Mouse (Mus musculus): ENCODE results near the gene Meis3.

Meis3 gene

GRCm38 (mm10) chr7:16174597-16175541, at the start of gene Meis3:
Gene Meis3, plus strand, starts transcription at chr7:16175090.
- Histone ChIP-seq H3K27me3 (ENCODE audit: control insufficient read depth, insufficient read depth, low read length, poor library complexity, severe bottlenecking) (no peaks in the 10 kb centered on the region), H3K36me3 (ENCODE audit: control insufficient read depth, insufficient read depth, low read length, poor library complexity, severe bottlenecking) (no peaks in the 10 kb centered on the region)
- peak; percentile 50 for DNase-seq (ENCODE audit: low read depth, low spot score)

- Histone ChIP-seq H3K27me3 (ENCODE audit: control insufficient read depth, insufficient read depth, low read length, poor library complexity, severe bottlenecking) (no peaks in the 10 kb centered on the region), H3K36me3 (ENCODE audit: control insufficient read depth, insufficient read depth, low read length, poor library complexity, severe bottlenecking) (no peaks in the 10 kb centered on the region)
- no peak for DNase-seq (ENCODE audit: low read depth, low spot score)
Measured at GRCm38 (mm10) chr7:16125829-16126228, 49.1 kb upstream of the Meis3 start.

- H3K36me3 ChIP-seq (ENCODE audit: control insufficient read depth, insufficient read depth, low read length, poor library complexity, severe bottlenecking): no peaks in the 10 kb centered on the region
- DNase-seq (ENCODE audit: low read depth, low spot score): no peak
- no peaks in the 10 kb centered on the region for H3K27me3 ChIP-seq (ENCODE audit: control insufficient read depth, insufficient read depth, low read length, poor library complexity, severe bottlenecking)
Measured at GRCm38 (mm10) chr7:16128344-16128743, 46.5 kb upstream of the Meis3 start.

- no peak for DNase-seq (ENCODE audit: low read depth, low spot score)
- no peaks in the 10 kb centered on the region for H3K36me3 ChIP-seq (ENCODE audit: control insufficient read depth, insufficient read depth, low read length, poor library complexity, severe bottlenecking)
- H3K27me3 ChIP-seq (ENCODE audit: control insufficient read depth, insufficient read depth, low read length, poor library complexity, severe bottlenecking): no peaks in the 10 kb centered on the region
Measured at GRCm38 (mm10) chr7:16128899-16129298, 46.0 kb upstream of the Meis3 start.

GRCm38 (mm10) chr7:16129421-16129845, 45.5 kb upstream of the Meis3 start, which contains the start of gene Slc8a2:
Gene Slc8a2, plus strand, starts transcription at chr7:16129826.
- Histone ChIP-seq H3K36me3 (ENCODE audit: control insufficient read depth, insufficient read depth, low read length, poor library complexity, severe bottlenecking) (no peaks in the 10 kb centered on the region), H3K27me3 (ENCODE audit: control insufficient read depth, insufficient read depth, low read length, poor library complexity, severe bottlenecking) (no peaks in the 10 kb centered on the region)
- peak; percentile 59 for DNase-seq (ENCODE audit: low read depth, low spot score)

GRCm38 (mm10) chr7:16129846-16130691, 44.8 kb upstream of the Meis3 start:
- no peak for DNase-seq (ENCODE audit: low read depth, low spot score)
- no peaks in the 10 kb centered on the region for H3K27me3 ChIP-seq (ENCODE audit: control insufficient read depth, insufficient read depth, low read length, poor library complexity, severe bottlenecking)
- H3K36me3 ChIP-seq (ENCODE audit: control insufficient read depth, insufficient read depth, low read length, poor library complexity, severe bottlenecking): no peaks in the 10 kb centered on the region

- H3K36me3 ChIP-seq (ENCODE audit: control insufficient read depth, insufficient read depth, low read length, poor library complexity, severe bottlenecking): no peaks in the 10 kb centered on the region
- H3K27me3 ChIP-seq (ENCODE audit: control insufficient read depth, insufficient read depth, low read length, poor library complexity, severe bottlenecking): no peaks in the 10 kb centered on the region
- no peak for DNase-seq (ENCODE audit: low read depth, low spot score)
Measured at GRCm38 (mm10) chr7:16130956-16131634, 43.8 kb upstream of the Meis3 start.

GRCm38 (mm10) chr7:16132161-16132581, 42.7 kb upstream of the Meis3 start:
- no peak for DNase-seq (ENCODE audit: low read depth, low spot score)
- no peaks in the 10 kb centered on the region for H3K27me3 ChIP-seq (ENCODE audit: control insufficient read depth, insufficient read depth, low read length, poor library complexity, severe bottlenecking)
- H3K36me3 ChIP-seq (ENCODE audit: control insufficient read depth, insufficient read depth, low read length, poor library complexity, severe bottlenecking): no peaks in the 10 kb centered on the region

GRCm38 (mm10) chr7:16132926-16133325, 42.0 kb upstream of the Meis3 start:
- no peaks in the 10 kb centered on the region for H3K36me3 ChIP-seq (ENCODE audit: control insufficient read depth, insufficient read depth, low read length, poor library complexity, severe bottlenecking)
- DNase-seq (ENCODE audit: low read depth, low spot score): no peak

GRCm38 (mm10) chr7:16133691-16134090, 41.2 kb upstream of the Meis3 start:
- Histone ChIP-seq H3K27me3 (ENCODE audit: control insufficient read depth, insufficient read depth, low read length, poor library complexity, severe bottlenecking) (no peaks in the 10 kb centered on the region), H3K36me3 (ENCODE audit: control insufficient read depth, insufficient read depth, low read length, poor library complexity, severe bottlenecking) (no peaks in the 10 kb centered on the region)
- DNase-seq (ENCODE audit: low read depth, low spot score): no peak

More at GRCm38 (mm10) chr7:16132926-16133325, 42.0 kb upstream of the Meis3 start:
- no peaks in the 10 kb centered on the region for H3K27me3 ChIP-seq (ENCODE audit: control insufficient read depth, insufficient read depth, low read length, poor library complexity, severe bottlenecking)

GRCm38 (mm10) chr7:16134951-16135392, 39.9 kb upstream of the Meis3 start:
- DNase-seq (ENCODE audit: low read depth, low spot score): no peak
- H3K27me3 ChIP-seq (ENCODE audit: control insufficient read depth, insufficient read depth, low read length, poor library complexity, severe bottlenecking): no peaks in the 10 kb centered on the region
- no peaks in the 10 kb centered on the region for H3K36me3 ChIP-seq (ENCODE audit: control insufficient read depth, insufficient read depth, low read length, poor library complexity, severe bottlenecking)

- Histone ChIP-seq H3K27me3 (ENCODE audit: control insufficient read depth, insufficient read depth, low read length, poor library complexity, severe bottlenecking) (no peaks in the 10 kb centered on the region), H3K36me3 (ENCODE audit: control insufficient read depth, insufficient read depth, low read length, poor library complexity, severe bottlenecking) (no peaks in the 10 kb centered on the region)
- no peak for DNase-seq (ENCODE audit: low read depth, low spot score)
Measured at GRCm38 (mm10) chr7:16146489-16147410, 28.1 kb upstream of the Meis3 start.

GRCm38 (mm10) chr7:16147643-16148042, 27.2 kb upstream of the Meis3 start:
- no peaks in the 10 kb centered on the region for H3K27me3 ChIP-seq (ENCODE audit: control insufficient read depth, insufficient read depth, low read length, poor library complexity, severe bottlenecking)
- peak; percentile 51 for DNase-seq (ENCODE audit: low read depth, low spot score)
- H3K36me3 ChIP-seq (ENCODE audit: control insufficient read depth, insufficient read depth, low read length, poor library complexity, severe bottlenecking): no peaks in the 10 kb centered on the region

Data from splenic B cell, adult 2 months (primary cell).